Mouse (Mus musculus): ENCODE measurements around the gene Il31ra.

Il31ra gene

DNA sequence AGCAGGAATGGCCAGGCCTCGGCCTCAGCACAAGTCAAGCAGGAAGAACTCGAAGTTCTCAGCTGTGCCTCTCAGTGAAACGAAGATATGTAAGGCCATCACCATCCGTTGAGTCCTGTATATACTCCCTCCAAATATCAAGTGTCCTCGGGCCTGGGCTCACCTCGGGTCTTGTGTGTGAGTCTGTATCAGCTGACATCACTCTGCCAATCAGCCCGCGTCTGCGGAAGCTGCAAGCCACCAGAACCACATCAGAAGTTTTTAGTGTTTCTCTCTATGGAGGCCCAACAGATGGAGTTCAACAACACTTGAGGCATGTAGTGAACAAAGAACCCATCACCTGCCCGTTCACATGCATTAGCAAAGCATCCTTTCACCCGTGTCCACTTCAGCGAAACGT lies 86.5 kb downstream of the Il31ra start:
- DNase-seq (ENCODE audit: low spot score): no peak

DNA sequence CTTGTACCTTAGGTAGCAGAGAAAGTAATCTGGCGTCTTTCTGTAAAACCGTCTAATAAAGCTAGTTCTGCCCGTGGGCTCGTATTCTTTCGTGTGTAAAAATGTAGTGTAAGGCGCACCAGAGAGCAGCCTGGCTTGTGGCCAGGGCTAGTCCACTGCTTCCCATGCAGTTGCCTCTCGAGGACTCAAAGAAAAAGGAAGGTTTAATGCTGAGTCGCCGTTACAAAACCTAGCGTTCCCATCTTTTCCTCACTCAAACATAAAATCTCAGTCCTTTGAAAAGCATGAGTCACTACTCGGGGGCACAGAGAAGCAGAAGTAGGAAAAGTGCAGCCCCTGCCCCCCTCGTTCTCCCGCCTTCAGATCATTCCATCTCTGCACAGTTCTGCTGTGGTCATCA lies 87.4 kb downstream of the Il31ra start:
- no peak for DNase-seq (ENCODE audit: low spot score)

- no peak for DNase-seq (ENCODE audit: low spot score)
These were observed 88.7 kb downstream of the Il31ra start for GRCm38 (mm10) chr13:112505436-112505835.

DNA sequence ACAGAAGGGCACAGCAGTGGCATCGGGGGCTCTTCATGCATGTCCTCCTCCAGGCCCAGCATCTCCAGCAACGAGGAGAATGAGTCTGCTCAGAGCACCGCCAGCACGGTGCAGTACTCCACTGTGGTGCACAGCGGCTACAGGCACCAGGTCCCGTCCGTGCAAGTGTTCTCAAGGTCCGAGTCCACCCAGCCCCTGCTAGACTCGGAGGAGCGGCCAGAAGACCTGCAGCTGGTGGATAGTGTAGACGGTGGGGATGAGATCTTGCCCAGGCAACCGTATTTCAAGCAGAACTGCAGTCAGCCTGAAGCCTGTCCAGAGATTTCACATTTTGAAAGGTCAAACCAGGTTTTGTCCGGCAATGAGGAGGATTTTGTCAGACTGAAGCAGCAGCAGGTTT lies 90.3 kb downstream of the Il31ra start:
- no peak for DNase-seq (ENCODE audit: low spot score)

- DNase-seq (ENCODE audit: low spot score): no peak
These were observed 93.7 kb downstream of the Il31ra start for GRCm38 (mm10) chr13:112500466-112500865.

DNA sequence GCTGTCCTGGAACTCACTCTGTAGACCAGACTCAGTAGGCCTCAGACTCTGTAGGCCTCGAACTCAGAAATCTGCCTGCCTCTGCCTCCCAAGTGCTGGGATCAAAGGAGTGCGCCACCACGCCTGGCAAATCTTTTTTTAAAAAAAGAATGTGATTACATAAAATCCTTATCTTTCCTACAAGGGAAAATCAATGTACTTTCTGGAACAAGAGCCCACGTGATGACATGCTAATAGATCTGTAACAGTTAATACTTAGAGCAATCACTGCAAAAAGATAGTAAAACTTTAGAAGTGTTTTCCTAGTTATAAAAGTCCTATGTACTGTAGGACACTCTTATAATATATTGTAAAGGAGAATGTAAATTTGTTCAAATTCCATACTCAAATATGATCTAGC lies 94.1 kb downstream of the Il31ra start:
- no peak for DNase-seq (ENCODE audit: low spot score)

DNA sequence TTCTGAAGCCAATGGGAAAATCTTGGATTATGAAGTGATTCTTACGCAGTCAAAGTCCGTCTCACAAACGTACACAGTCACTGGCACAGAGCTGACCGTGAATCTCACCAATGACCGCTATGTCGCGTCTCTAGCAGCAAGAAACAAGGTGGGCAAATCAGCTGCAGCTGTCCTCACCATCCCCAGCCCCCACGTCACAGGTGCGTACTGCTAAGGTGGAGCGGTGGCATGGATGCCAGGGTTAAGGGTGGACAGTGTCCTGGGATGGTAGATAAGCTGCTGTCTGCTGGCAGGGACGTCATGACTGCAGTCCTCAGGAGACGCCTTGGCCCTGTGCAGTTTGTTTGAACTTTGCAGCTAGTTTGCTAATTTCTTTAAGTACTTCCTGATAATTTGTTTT lies 99.6 kb downstream of the Il31ra start:
- DNase-seq (ENCODE audit: low spot score): no peak

DNA sequence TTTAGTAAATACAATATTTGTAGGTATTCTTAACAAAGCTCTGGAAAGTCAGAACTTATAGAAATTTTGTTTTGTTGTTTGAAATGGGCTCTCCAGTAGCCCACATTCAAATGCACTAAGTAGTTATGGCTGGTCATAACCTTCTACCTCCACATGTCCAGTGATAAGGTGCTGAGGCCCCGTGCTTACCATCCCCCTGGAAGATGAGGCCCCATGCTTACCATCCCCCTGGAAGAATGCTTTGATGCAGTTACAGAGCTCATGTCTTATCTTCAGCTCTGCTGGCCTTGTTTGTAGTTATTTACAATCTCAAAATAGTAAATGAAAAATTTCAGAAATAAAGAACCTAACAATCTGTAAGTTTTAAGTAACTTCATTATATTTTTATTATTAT lies 101.9 kb downstream of the Il31ra start:
- DNase-seq (ENCODE audit: low spot score): no peak

- no peak for DNase-seq (ENCODE audit: low spot score)
These were observed 102.4 kb downstream of the Il31ra start for GRCm38 (mm10) chr13:112491636-112492284.

DNA sequence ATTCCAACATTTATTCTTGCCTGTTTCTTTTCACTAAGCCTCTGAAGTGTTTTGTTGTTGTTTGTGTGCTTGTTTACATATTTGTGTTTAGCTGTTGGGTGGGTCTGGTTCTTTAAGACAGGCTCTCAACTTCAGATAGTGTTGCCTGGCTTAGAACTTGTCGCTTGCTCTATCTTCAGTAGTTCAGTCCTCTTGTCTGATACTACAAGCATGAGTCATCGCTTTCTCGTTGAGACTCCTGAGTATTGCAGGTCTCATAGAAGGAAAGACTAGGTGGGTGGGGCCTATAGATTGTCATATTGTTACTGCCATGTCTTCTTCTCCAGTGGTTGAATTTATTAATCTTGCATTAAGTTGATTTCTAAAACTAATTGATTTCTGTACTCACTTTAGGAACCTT lies 104.1 kb downstream of the Il31ra start:
- DNase-seq (ENCODE audit: low spot score): no peak

GRCm38 (mm10) chr13:112486676-112487075 lies 107.5 kb downstream of the Il31ra start:
- no peak for DNase-seq (ENCODE audit: low spot score)

DNA sequence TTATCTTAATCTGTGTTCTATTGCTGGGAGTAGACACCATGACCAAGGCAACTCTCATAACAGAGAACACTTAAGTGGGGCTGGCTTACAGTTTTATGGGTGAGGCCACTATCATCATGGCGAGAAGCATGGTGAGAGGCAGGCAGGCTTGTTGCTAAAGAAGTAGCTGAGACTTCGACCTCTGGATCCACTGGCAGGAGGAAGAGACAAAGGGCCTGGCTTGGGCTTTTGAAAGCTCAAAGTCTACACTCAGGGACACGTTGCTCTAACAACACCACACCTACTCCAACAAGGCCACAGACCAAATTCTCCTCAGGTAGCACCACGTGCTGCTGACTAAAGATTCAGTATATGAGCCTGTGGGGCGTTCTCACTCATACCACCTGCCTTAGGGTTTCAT lies 107.9 kb downstream of the Il31ra start:
- no peak for DNase-seq (ENCODE audit: low spot score)

DNA sequence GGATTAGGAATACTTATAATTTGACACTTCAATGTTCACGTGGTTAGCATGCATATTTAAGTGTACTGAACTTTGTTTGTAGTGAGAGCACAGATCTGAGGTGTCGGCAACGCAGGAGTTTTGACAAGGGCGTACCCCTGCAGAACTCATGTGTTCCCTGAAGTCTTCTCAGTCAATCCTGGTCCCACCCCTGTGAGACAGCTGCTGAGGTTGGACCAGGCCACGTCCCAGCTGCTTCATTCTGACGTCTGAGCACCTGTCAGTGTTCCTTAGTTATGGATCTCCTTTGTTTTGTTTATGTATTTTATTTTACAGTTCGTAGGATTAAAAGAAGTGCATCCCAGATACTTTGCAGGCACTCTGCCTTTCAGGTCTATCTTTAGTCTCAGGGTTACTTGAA lies 111.1 kb downstream of the Il31ra start:
- no peak for DNase-seq (ENCODE audit: low spot score)

GRCm38 (mm10) chr13:112482525-112482924 lies 111.6 kb downstream of the Il31ra start:
- no peak for DNase-seq (ENCODE audit: low spot score)

DNA sequence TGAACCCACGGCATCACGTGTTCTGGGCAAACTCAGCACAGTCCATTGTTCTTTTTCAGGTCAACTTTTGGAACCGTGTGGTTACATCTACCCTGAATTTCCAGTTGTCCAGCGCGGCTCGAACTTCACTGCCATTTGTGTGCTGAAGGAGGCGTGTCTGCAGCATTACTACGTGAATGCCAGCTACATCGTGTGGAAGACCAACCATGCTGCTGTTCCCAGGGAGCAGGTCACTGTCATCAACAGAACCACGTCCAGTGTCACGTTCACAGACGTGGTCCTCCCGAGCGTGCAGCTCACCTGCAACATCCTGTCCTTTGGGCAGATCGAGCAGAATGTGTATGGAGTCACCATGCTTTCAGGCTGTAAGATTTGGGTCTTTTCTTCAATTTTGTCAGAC lies 114.2 kb downstream of the Il31ra start:
- no peak for DNase-seq (ENCODE audit: low spot score)

GRCm38 (mm10) chr13:112479032-112479431 lies 115.1 kb downstream of the Il31ra start:
- DNase-seq (ENCODE audit: low spot score): no peak

GRCm38 (mm10) chr13:112473757-112474755 lies 120.1 kb downstream of the Il31ra start:
- DNase-seq (ENCODE audit: low spot score): no peak

GRCm38 (mm10) chr13:112472401-112473023 lies 121.6 kb downstream of the Il31ra start:
- DNase-seq (ENCODE audit: low spot score): no peak

DNA sequence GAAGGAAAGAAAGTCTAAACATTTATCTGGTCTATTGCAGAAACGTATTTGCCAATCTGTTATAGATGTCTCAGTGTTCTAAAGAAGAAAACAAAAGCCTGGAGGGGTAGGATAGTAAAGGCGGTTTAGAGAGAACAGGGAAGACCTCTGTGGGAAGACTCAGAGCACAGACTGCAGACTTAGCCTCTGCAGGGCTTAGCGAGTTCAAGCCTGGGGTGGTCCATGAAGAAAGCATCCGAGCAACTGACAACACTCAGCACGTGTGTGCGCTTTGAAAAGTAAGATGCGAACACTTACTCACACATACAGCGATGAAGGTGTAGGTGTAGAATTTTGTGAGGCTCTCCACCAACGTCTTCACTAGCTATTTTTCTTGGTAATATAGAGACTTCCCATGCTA lies 123.0 kb downstream of the Il31ra start:
- DNase-seq (ENCODE audit: low spot score): no peak

Measured in MN1 (cell line).